Mouse (Mus musculus): ENCODE data around the gene Abhd2. TPM values are rescaled to one million over a fixed set of nuclear protein-coding genes. Genes with fewer than 3 reads are reported as not detected.
A peak's percentile ranks its signal among the peaks of the same experiment; 100 is the strongest.

Abhd2 gene
- total RNA-seq, 2 experiments from 2014 or later = 112 to 114 TPM

GRCm38 (mm10) chr7:79316069-79316695, 43.2 kb downstream of the Abhd2 start:
- DNase-seq = no peak
- intact Hi-C loops (cut with DNase I) = no loop called here

GRCm38 (mm10) chr7:79317576-79317975, 44.6 kb downstream of the Abhd2 start:
- no peak for DNase-seq
- intact Hi-C loops (cut with DNase I) = no loop called here

- intact Hi-C loops (cut with DNase I) = no loop called here
- DNase-seq = no peak
Observed at GRCm38 (mm10) chr7:79318110-79318801, 45.3 kb downstream of the Abhd2 start.

GRCm38 (mm10) chr7:79323855-79324254, 50.9 kb downstream of the Abhd2 start:
- intact Hi-C loops (cut with DNase I) = no loop called here
- no peak for DNase-seq

GRCm38 (mm10) chr7:79328769-79329168, 55.8 kb downstream of the Abhd2 start:
- DNase-seq = peak; percentile 38
- intact Hi-C loops (cut with DNase I) = no loop called here

GRCm38 (mm10) chr7:79331197-79331596, 58.2 kb downstream of the Abhd2 start:
- no peak for DNase-seq
- intact Hi-C loops (cut with DNase I) = no loop called here

GRCm38 (mm10) chr7:79333419-79333818, 60.4 kb downstream of the Abhd2 start:
- intact Hi-C loops (cut with DNase I) = no loop called here
- no peak for DNase-seq

- DNase-seq = no peak
- intact Hi-C loops (cut with DNase I) = no loop called here
Observed at GRCm38 (mm10) chr7:79336362-79336910, 63.4 kb downstream of the Abhd2 start.

GRCm38 (mm10) chr7:79345902-79346301, 72.9 kb downstream of the Abhd2 start:
- intact Hi-C loops (cut with DNase I) = loop anchor here (5.0 kb wide), 2 partner anchors 99 to 204 kb away; no protein-coding TSS in a partner anchor
- peak; percentile 67 for DNase-seq

GRCm38 (mm10) chr7:79346555-79347075, 73.6 kb downstream of the Abhd2 start:
- DNase-seq = no peak
- intact Hi-C loops (cut with DNase I) = loop anchor here (5.0 kb wide), 2 partner anchors 99 to 204 kb away; no protein-coding TSS in a partner anchor

- intact Hi-C loops (cut with DNase I) = loop anchor here (5.0 kb wide), 2 partner anchors 100 to 205 kb away; no protein-coding TSS in a partner anchor
- no peak for DNase-seq
Observed at GRCm38 (mm10) chr7:79347108-79347813, 74.3 kb downstream of the Abhd2 start.

- no peak for DNase-seq
- intact Hi-C loops (cut with DNase I) = loop anchor here (5.0 kb wide), 2 partner anchors 102 to 207 kb away; no protein-coding TSS in a partner anchor
Observed at GRCm38 (mm10) chr7:79348816-79349215, 75.8 kb downstream of the Abhd2 start.

- intact Hi-C loops (cut with DNase I) = loop anchor here (5.0 kb wide), 3 partner anchors 103 to 428 kb away; no protein-coding TSS in a partner anchor
Observed at GRCm38 (mm10) chr7:79349738-79350386, 76.9 kb downstream of the Abhd2 start.

GRCm38 (mm10) chr7:79358350-79359182, 85.6 kb downstream of the Abhd2 start:
- intact Hi-C loops (cut with DNase I) = no loop called here
- DNase-seq = no peak

More at GRCm38 (mm10) chr7:79349738-79350386, 76.9 kb downstream of the Abhd2 start:
- peak; percentile 77 for DNase-seq

- intact Hi-C loops (cut with DNase I) = no loop called here
- no peak for DNase-seq
Observed at GRCm38 (mm10) chr7:79359183-79359435, 86.1 kb downstream of the Abhd2 start.

- intact Hi-C loops (cut with DNase I) = no loop called here
- peak; percentile 17 for DNase-seq
Observed at GRCm38 (mm10) chr7:79360056-79360455, 87.1 kb downstream of the Abhd2 start.

GRCm38 (mm10) chr7:79362208-79362607, 89.2 kb downstream of the Abhd2 start:
- intact Hi-C loops (cut with DNase I) = no loop called here
- DNase-seq = peak; percentile 79

- intact Hi-C loops (cut with DNase I) = no loop called here
- no peak for DNase-seq
Observed at GRCm38 (mm10) chr7:79362830-79363229, 89.8 kb downstream of the Abhd2 start.

GRCm38 (mm10) chr7:79363370-79364043, 90.5 kb downstream of the Abhd2 start:
- intact Hi-C loops (cut with DNase I) = no loop called here
- peak; percentile 77 for DNase-seq

All from left cerebral cortex, postnatal 4 days (tissue).